Mouse (Mus musculus) heart, postnatal 14 days (tissue): ENCODE measurements around the gene Grin2b. TPM values are rescaled to one million over a fixed set of nuclear protein-coding genes. Genes with fewer than 3 reads are reported as not detected.

Experiments used
- DNase-seq, 2 experiments: peaks; one replicate each; pipeline ENCODE4 v3.0.0; 2021 to 2022
- intact Hi-C: fragments of 180-260 bp; cut with DNase I; formaldehyde crosslinking; loops from one replicate; pipeline ENCODE4 v1.15.1; 2025
- total RNA-seq, 2 experiments: library from RNA; stranded (reverse); gene quantifications; 2 replicates each; pipeline ENCODE4 v1.2.3; 2021

Gene Grin2b
- total RNA-seq, 2 experiments from 2014 or later = 0.02 TPM; not detected in 1

DNA sequence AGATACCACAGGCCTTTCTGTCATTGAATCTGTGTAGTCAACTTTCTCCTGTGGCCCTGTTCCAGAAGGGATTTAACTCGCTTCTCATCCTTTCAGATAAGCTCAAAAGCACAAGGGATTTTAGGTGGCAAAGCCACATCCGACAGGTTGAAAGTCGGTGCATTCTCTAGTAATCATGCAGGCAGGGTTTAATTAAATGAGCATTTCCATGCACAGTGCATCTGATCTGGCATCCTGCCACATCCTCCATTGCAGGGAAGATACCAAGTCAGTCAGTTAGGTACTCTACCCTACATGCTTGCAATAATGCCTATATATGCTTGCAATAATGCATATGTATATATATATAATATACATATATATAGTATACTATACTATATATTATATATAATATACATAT, 64.8 kb downstream of the Grin2b start:
- intact Hi-C loops = no loop called here
- DNase-seq = no peak

DNA sequence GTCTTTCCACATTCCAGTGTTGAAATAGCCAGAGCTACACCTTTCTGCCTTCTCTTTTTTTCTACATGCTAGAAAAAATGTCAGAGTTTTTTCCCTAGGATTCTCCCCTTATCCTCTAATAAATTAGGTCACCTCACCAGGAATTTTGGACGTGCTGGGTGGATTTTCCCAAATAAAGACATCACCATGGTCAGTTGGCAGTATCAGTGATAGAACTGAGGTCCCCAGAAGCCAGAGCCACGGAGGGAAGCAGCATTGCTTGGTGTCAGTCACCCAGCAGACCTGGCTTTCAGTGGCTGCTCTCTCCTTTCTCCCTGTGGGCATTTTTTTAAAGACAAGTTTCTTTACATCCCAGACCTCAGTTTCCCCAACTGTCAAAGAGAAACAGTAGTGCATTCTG, 68.1 kb downstream of the Grin2b start:
- intact Hi-C loops = no loop called here
- no peak for DNase-seq

DNA sequence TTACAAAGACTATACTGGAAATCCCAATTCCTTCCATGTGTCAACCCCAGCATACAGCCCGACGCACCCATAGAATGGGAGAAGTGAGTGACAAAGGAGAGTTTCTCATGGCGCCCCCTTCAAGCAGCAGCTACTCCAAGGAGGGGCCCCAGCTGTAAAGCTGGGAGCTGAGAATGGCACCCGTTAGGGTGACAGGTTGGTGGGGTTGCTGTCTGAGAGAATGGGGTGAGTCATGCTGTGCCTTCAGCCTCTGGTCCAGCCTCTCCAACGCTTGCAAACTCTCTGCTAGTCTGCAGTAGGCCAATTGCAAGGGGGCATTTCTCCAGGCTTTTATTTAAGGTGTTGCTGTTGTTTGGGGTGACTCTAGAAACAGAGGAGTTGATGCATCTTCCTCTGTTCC, 73.1 kb downstream of the Grin2b start:
- intact Hi-C loops = no loop called here
- no peak for DNase-seq

DNA sequence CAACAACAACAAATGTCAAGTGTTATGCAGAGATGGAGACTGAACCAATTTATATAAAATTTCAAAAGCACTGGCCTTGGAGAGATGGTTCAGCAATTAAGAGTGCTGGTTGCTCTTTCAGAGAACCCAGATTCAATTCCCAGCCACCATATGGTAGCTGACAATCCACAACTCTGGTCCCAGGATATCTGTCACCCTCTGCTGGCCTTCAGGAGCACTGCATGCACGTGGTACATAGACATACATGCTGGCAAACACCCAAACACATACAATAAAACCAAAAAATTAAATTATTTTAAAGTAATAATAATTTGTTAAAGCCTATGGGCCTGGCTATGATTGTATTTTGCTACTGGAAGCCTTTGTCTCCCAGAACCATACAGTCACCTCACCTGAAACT, 77.0 kb downstream of the Grin2b start:
- no peak for DNase-seq

DNA sequence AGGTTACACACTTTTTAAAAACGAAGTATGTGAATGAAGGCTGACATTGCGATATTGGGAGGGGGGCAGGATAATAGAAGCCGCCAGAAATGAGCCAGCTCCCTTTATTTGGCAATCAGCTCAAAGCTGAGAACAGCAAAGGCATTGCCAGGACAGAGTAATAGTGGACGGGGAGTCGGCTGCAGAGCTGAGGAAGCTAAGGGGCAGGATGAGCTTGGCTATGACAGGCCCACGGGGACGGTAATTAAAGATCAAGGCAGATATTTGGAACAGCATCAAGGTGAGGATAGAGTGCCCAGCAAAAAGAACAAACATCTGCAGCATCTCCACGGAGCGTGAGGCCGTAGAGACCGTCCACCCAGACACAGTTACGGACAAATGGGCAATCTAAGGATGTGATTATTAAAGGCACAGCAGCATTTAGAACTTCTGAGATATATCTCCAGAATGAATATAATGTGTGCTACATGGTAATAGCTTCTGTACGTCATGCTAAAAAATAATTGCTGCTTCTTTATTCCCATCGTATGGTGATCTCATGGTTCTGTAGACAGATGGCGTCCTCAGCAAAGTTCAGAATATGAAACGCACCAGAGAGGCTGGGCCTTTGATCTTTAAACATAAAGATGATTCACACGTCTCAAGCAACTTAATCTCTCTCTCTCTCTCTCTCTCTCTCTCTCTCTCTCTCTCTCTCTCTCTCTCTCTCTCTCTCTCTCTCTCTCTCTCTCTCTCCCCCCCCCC, 93.1 kb downstream of the Grin2b start:
- no peak for DNase-seq
- intact Hi-C loops = no loop called here

More for the DNA sequence above, 77.0 kb downstream of the Grin2b start:
- intact Hi-C loops = no loop called here

DNA sequence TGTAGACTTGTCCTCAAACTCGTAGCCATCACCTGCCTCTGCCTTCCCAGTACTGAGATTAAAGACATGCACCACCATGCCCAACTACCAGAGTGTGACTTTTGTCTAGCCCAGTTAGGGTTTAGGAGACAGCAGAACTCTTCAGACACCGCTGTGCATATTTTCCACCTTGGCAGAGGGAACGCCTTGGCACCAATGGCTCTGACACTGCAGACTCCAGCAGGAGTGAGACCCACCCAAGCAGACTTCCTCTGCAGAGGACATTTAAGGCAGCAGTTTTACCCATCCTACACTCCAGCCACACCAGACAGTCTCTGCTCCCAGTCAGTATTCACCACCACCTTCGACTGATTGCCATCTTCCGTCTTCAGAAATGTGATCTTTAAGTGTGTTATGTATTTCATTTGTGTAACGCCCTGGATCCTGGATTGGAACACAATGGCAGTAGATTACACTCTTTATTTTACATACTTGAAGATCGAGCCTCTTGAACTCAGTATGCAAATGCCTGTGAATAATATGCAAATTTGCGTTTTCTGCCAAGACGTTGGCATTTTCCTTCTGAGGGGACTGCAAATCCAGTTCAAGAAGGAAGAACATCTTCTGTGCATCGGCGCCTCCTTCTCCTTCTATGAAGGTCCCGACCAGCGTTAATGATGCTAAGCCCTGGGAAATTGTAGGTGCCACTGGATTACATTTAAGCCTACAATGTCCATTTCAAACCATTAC, 100.8 kb downstream of the Grin2b start:
- intact Hi-C loops = no loop called here
- no peak for DNase-seq

DNA sequence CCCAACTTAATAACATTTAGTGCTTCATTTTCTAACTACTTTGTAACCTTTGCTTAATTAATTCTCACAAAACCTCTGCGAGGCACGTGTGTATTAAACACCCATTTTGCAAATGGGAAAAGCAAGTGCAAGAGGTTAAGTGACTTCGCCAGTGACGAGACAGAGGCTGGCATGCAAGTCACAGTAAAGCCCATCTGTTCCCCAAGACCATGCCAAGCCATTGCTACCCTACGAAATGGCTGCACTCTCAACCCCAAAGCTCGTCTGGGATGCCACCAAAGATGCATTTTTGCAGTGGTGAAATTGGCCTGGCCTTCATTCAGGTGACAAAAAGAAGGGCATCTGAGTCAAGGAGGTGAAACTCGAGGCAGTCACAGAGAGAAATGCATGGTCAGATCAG, 103.2 kb downstream of the Grin2b start:
- intact Hi-C loops = no loop called here
- DNase-seq = no peak

DNA sequence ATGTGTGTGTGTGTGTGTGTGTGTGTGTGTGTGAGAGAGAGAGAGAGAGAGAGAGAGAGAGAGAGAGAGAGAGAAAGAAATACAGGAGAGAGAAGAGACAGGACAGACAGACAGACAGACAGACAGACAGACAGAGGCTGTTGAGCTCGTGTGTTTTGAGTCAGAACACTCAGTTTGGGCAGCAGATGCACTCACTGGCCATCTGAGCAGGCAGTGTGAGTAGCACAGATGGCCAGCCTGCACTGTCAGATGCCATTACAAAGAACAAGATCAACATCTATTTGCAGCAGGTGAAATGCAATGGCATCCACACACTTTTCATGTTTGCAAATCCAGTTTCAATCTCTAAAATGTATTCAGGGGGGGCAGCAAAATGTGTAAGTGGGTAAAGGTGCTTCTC, 120.0 kb downstream of the Grin2b start:
- no peak for DNase-seq
- intact Hi-C loops = no loop called here

DNA sequence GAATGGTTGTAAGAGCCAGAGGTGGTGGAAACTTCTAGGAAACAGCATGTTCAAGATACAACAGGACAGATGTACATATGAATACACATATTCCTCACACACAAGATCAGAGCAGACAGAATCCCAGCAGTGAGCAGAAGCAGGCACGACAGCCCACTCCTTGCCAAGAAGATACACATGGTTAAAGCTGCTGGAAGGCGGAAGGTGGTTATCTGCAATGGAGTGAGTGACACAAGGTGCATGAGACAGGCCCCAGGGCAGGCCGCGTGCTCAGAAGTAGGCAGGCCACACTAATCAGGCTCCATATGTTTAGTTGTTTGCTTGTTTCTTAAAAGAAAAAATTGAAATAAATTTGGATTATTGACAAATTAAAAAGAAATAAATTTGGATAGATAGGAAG, 123.0 kb downstream of the Grin2b start:
- intact Hi-C loops = no loop called here
- DNase-seq = no peak

DNA sequence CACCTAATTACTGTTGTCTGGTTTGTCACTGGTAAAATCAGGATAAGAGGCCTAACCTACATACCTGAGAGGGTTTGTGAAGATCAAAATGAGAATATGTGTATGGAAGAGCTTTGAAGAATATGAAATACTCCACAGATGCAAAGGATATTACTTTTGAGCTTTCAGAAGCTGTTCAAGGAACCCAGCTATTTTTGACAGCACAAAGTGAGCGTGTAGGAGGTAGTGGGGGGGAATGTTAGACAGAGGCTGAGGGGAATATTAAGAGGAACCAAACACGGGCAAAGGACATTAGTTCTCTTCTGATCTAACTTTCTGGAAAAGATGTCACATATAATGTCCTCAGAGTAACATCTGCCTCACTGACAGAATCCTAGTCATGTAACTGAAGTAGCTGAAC, 125.2 kb downstream of the Grin2b start:
- intact Hi-C loops = no loop called here
- DNase-seq = no peak

DNA sequence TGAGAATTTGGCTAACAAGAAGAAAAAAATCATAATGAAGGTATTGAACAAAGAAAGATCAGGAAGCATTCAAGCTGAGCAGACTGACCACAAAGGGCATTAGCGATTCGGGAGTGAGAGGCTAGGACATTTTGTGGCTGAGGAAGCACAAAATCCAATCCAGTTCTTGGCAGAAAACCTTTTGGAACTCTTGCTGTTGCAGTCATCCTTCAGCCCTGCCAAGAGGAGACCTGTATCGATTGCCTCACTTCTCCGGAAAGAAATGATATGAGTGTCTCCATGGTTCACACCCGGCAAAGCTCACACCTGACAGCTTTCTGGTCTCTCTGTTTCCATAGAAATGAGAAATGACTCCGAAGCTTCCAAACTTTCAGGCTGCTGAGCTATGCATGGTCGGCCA, 127.2 kb downstream of the Grin2b start:
- DNase-seq = no peak

DNA sequence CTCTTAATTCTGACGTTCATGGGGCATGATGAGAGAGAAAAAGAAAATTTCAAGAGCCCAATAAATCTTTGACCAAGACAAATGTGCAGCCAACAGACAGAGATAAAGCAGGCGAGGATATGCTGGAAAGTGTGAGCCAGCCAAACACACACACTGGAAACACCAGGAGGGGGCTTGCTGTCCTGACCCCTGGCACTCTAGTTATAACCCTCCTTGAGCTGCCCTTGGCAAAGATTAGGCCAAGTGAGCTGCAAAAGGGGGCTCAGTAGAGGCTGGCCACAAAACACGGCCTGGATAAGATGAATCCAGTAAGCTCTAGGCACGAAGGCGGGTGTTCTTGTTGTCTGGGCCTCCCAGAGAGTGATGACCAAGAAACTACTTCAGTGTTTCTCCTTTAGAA, 128.8 kb downstream of the Grin2b start:
- intact Hi-C loops = no loop called here
- no peak for DNase-seq

More for the DNA sequence above, 127.2 kb downstream of the Grin2b start:
- intact Hi-C loops = no loop called here

DNA sequence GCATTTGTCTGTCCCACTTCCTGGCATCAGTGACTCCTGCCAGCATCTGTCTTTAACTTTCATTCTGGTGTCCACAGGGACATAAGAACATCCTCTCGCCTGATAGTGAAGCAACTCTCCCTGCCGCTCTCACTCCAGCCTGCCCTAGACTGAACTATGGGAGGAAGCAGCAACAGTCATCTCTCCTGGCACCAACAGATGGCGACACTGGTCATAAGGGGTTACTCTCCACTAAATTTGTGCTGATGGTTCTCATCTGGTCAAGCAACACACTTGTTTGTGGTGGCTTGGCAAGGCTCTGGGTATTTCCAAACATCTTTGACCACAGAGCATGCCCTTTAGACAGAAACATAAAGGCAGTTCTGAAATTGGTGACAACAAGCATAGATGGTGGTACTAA, 130.9 kb downstream of the Grin2b start:
- intact Hi-C loops = no loop called here
- DNase-seq = no peak

DNA sequence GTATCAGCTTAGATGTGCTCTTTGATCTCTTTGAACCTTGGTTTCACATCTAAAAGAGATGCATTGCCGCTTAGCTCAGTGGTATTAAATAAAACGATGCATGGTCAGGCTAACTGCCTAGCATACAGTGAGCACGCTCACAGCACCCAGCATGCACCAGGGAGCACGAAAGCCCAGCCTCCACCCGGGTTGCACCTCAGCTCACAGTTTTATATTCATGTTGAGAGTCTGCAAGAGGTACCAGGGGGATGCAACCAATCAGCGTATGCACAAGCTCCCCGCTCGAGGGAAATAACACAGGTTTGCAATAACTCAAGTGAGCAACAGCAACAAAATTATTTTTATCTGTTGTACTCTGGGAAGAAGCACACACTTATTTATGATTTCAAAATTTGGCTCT, 131.5 kb downstream of the Grin2b start:
- DNase-seq = no peak
- intact Hi-C loops = no loop called here

DNA sequence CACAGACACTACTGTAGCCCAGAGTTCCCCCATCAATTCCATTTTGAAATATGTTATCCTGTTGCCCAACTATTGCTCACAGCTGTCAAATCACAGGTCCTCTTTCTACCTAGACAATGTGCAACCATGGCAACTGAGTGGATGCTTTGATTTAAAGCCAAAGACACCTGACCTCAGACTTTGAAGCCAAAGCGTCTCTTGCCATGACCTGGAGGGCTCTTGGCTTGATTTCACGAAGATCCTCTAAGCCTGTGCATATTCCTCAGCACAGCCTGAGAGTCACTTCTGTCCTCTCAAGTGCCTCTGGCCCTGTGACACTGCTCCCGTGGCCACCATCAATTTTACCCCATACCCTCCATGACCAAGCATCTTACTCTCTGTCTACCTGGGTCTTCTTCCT, 132.4 kb downstream of the Grin2b start:
- intact Hi-C loops = no loop called here
- DNase-seq = no peak

DNA sequence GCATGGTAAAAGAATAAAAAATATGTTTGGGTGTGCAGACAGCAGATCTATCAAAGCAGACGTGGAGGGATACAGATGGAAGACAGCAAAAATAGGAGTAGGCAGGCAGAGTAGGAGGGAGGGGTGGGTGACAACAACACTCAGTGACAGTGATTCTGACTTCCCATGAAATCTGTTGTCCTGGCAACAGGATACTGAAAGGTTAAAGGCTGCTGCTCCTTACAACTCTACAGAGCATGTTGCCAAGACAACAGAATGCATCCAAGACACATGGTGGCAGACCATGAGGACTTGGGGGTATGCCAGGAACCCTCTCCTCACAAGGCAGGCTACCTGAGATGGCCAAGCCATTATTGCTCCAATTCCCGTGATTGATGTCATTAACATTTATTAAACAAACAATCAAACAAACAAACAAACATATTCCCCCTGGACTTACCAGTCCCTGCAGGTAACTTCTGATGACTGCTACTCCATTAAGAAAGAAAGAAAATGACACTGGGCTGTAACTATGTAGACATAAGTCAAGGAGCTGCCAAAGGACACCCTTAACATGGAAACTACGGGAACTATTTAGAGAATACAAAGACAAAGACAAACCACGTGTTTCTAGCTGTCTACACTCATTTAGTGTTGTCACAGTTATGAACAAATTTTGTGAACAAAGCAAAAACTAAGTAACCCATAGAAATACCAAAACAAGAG, 143.9 kb downstream of the Grin2b start:
- DNase-seq = no peak
- intact Hi-C loops = no loop called here

DNA sequence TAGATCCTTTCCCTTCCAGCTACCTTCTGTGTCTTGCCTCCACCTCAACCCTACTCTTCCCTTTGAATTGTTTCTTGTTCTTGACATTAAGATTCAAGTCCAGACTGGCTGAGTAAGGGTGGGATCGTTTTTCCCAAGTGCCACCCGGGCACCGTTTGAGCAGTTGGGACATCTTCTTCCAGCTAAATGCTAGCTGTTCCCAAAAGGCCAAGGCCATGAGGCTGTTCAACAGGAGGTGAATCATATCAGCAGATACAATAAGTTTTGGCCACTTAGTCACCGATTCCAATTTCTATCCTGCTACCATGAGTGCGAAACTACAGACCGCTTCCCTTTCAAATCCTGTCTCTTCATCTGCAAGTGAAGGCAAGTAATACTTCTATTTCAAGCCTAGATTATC, 146.4 kb downstream of the Grin2b start:
- intact Hi-C loops = no loop called here
- no peak for DNase-seq

DNA sequence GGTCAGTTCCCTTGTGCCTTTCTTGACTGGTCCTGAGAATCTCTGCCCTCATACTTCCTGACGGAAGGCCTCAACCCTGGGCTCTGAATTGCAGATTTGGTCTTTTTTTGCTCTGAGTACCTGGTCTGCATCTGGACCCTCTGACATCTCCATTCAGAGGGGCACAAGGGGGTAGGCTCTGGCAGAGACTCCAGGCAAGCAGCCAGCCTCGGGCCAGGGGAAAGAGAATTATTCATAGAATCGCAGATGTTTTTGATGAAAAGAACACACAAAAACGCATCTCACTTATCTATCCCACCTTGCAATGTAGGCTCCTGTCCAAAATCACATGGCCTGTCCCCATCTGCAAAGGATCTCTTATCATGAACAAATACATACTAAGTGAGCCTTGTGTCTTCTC, 147.5 kb downstream of the Grin2b start:
- intact Hi-C loops = no loop called here
- DNase-seq = no peak

DNA sequence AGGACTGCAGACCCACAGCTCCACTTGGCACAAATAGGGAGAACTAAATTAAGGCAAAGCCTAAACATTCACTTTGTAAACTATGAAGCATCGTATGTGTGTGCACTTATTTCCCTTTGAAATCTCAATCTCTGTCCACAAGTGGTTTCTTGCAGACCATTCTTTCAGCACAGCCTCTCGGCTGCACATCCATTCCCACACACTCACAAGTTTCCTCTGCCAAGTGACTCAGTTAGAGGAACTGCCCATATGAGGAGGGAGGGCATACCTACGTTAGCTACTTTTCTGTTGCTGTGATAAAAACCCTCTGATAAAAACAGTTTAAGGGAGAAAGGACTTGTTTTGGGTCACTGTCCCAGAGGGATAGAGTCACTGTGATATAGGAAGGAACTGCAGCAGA, 152.9 kb downstream of the Grin2b start:
- DNase-seq = no peak
- intact Hi-C loops = no loop called here

DNA sequence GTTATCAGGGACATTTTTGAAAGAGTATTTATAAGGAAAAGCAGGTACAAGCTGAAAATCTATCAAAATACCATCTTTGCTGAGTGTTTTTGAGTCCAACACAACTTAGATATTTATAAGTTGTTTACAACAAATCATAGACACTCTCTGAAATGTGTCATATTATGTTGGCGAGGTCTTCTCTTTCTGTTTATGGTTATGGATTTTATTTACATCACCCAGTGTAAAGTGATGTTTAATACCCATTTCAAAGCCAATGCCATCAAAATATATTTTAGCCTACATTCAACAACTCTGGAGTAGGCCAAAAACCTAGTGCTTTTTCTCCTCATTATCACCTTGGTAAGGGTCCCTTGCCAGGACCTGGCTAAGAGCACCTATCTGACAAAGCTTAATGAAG, 154.3 kb downstream of the Grin2b start:
- no peak for DNase-seq
- intact Hi-C loops = no loop called here

DNA sequence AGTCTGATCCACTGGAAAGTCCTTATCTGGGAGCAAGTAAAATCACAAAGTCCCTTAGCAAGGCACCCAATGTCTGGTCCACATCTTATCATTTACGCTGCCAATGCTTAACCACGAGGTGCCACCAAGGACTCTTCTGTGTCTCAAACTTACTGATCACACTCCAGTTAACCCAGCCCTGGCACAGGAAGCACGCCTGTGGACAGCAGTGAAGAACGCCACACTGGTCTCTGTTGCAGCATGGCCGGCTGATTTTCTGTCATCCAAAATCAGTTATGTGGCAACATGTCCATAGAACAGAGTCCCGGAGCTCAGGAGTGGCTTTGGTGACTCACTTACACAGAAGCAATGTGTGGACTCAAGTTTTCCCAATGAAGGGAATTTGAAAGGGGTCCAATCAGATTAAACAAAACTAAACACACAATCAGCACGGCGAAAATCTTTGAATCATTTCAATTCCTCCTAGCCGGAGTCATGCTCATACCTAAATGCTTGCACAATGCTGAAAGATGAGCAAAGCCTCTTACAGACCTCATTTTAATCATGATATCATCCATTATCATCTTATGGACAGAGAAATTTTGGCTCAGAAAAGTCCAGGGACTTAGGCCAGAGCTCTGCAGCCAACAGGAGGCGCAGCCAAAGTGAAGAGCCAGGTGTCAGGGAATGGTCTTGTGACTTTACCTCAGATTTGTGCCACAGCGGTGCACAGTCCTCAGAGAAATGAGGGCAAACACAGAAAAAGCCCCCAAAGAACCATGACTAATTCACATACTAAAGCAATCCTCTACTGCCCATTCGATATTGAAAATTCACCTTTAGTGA, 159.5 kb downstream of the Grin2b start:
- DNase-seq = no peak
- intact Hi-C loops = no loop called here
